Mouse (Mus musculus) T-helper 1 cell (primary cell): Measurements from ENCODE around the gene Gosr2.

Experiments
- in situ Hi-C: fragments of 300-600 bp; cut with MboI, MseI; formaldehyde crosslinking; loops from one replicate; pipeline ENCODE4 v1.15.1; 2025; ENCODE audit warnings: high pct_unique_total_duplicates

Gosr2 gene

DNA sequence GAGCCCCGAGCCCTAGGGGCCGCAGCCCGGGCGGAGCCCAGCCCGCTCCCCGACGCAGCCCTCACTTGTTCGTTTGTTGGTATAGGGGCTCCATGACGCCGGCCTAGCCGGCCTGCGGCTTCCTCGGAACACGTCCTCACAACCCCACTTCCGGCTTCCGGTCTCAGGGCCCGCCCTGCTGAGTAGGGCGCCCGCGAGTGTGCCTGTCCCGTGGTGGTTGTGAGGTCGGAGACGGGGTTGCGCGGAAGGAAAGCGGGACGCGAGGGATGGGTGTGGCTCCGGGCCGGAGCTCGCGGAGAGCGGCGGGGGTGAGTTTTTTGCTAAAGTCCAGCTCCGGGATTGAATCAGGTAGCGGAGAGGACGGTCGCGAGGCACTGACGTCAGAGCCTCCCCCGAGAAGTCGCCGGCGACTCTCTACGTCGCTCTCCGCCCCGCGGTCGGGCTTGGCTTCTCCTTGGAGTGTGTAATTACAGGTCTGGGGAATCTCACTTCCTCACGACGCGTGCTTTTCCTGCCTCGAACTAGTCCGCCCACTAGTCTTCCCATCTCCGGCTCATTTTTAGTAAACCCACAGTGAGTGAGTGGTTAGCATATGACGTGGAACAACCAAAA is at the start of gene Gosr2:
Gene Gosr2, minus strand, starts transcription at position 334 of the 612 bp plus-strand sequence.
- in situ Hi-C loops, result no loop called here

DNA sequence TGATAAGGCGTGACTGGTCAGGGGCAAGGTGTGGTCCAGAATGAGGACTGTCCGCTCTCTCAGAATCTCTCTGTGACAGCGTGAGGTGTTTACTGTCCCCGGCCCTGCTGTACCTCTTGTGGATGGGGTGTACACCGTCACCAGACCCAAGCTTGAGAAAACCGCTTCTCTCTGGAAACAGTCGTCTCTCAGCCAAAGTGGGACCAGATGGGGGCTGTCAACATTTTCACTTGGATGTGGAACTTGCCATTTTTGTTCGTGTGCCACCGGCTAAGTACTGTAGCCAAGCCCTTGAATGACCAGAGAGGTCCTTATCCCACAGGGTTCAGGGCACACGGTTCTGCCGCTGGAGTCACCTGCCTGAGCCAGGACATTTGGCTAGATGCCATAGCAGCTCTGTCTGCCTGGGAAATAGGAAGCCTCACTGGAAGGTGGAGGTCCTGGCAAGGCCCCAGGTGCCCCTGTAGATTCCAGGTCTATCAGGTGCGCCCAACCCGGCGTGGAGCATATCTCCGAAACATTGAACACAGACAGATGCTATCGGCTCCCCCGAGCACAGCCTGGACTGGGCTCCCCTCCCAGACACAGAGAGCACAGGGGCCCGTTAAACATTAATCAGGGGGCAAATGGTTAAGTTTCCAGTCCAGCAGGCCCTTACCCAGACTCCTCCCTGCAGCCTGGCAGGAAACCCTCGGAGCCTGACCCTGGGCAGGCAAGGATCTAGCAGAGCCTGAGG is 37.5 kb upstream of the Gosr2 start:
- in situ Hi-C loops, result loop anchor here (5.0 kb wide), 1 partner anchor 83 kb away; no protein-coding TSS in a partner anchor

- in situ Hi-C loops, result loop anchor here (5.0 kb wide), 1 partner anchor 82 kb away; no protein-coding TSS in a partner anchor
Measured at GRCm38 (mm10) chr11:103734411-103735045, 36.8 kb upstream of the Gosr2 start.

DNA sequence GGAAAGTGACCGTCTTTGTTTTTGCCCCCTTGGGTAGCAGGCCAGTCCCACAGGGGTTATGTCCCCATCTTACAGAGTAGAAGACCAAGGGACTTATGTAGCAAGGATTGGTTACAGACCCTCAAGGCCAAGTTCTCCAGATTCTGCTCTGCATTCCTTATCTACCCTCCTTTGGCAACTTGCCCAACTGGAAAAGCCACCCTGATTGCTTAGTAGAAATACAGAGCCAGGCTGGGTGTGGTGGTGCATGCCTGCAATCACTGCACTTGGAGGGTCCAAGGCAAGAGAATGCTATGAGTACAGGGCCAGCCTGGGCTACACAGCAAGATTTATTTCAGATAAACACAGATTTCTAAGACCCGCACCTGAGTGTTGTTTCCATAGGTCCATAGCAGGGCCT is 36.3 kb upstream of the Gosr2 start:
- in situ Hi-C loops, result no loop called here

- in situ Hi-C loops, result no loop called here
Measured at GRCm38 (mm10) chr11:103733069-103733468, 35.4 kb upstream of the Gosr2 start.

- in situ Hi-C loops, result no loop called here
Measured at GRCm38 (mm10) chr11:103732306-103732705, 34.6 kb upstream of the Gosr2 start.

DNA sequence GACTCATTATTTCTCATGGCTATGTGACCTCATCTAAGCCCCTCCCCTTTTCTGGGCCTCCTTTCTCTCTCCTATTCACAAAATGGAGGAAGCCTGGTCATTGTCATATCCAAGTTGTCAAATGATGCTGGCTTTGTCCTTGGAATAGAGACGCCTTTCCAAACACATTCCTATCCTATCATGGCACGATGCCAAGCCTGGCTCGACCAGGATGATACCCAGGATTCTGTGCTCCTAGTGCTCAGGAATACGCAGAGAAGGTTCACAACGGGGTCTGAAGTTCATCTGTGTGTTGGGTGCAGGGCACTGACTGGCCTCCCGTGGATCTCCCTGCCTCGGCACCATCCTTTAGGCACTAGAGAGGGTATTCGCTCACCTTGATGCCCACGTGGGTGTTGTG is 33.9 kb upstream of the Gosr2 start:
- in situ Hi-C loops, result no loop called here

- in situ Hi-C loops, result no loop called here
Measured at GRCm38 (mm10) chr11:103729282-103729985, 31.7 kb upstream of the Gosr2 start.

- in situ Hi-C loops, result no loop called here
Measured at GRCm38 (mm10) chr11:103724331-103724771, 26.7 kb upstream of the Gosr2 start.

GRCm38 (mm10) chr11:103722040-103722481 is 24.4 kb upstream of the Gosr2 start:
- in situ Hi-C loops, result no loop called here

DNA sequence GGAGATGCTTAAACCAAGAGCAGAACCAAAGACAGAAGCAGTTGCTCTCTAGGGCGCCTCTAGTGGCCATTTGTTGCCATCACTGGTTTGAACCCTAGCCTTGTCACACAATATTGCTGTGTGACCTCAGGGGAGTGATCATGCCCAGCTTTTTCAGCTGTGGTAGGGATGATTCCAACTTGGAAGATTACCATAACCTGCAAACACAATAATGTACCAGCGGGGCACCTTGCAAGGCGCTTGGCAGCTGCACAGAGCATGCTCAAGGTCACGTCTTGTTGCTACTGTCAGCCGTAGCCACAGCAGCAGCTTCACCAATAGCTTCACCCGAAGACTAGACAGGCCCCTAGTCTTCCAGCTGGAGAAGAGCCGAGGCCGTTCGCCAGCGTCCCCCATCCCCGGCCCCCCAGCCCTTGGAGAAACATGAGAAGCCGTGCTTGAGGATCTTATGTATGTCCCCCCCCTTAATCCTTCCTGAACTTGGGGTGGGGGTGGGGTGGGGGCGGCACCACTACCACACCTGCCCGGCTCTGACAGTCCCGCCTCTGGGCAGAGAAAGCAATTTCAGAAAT is 23.9 kb upstream of the Gosr2 start:
- in situ Hi-C loops, result no loop called here

DNA sequence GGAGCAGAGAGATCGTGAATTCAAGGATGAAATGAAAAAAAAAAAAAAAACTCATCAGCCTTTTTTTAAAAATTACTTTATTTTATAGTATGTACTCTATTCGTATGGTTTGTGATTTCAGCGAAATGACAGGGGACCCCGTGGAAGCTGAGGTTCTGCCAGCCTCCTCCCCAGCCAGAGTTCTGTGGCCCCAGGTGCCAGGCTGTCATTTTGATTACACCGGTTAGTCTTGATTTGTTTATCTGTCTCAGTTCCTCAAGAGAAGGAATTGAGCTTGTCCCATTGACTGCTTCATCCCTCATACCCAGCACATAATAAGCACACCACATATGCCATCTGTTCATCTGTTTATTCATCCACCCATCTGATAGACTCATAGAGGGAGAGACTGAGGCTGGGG is 21.7 kb upstream of the Gosr2 start:
- in situ Hi-C loops, result no loop called here

DNA sequence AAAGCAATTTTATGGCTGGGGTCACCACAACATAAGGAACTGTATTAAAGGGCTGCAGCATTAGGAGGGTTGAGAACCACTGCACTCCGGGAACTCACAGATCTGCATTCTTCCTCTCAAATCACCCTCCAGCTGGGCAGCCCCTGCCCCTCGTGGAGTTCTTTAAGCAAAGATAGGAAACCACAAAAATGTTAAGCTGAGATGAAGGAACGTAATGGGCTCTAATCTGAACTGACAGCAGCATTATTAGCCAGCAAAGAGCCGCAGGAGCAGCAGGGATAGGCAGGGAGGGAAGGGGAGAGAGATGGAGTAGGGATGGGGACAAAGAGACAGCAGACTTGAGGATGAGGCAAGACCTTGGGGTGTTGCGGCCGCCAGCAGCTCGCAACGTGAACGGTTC is 19.3 kb upstream of the Gosr2 start:
- in situ Hi-C loops, result no loop called here

DNA sequence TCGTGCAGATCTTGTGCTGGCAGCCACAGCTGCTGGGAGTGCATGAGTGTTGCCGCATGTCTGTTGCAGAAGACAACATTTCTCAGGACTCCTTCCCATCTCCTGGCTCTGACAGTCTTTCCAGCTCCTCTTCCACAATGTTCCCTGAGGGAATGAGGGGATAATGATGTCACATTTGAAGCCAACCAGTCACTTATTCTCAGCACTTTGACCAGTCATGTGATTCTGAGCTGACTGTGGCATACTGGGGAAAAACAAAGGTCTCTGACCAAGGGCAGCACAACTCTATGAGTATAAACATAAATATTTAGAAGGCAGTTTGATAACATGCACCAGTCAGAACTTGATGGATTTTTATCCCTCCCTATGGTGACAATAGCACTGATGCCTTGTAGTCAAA is 16.4 kb upstream of the Gosr2 start:
- in situ Hi-C loops, result no loop called here

- in situ Hi-C loops, result no loop called here
Measured at GRCm38 (mm10) chr11:103711851-103712587, 14.3 kb upstream of the Gosr2 start.

DNA sequence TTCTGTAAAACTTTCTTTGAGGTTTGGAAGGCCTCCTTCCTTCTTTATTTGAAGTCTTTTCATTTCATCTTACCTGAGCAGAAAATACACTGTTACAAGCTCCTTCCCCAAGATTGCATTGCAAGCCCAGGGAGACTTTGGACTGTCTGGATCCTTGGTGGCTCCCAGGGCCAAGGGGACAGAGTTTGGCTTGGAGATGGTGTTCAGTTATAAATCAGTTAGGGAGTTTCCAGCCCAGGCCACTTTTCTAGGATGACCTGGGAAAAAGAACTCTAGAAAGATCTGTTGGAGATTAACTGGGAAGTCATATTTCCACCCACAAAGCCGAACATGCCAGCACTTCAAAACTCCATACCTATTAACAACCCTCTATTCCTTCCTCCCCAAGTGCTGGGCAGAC is 12.3 kb upstream of the Gosr2 start:
- in situ Hi-C loops, result no loop called here

GRCm38 (mm10) chr11:103707005-103707404 is 9.3 kb upstream of the Gosr2 start:
- in situ Hi-C loops, result no loop called here

DNA sequence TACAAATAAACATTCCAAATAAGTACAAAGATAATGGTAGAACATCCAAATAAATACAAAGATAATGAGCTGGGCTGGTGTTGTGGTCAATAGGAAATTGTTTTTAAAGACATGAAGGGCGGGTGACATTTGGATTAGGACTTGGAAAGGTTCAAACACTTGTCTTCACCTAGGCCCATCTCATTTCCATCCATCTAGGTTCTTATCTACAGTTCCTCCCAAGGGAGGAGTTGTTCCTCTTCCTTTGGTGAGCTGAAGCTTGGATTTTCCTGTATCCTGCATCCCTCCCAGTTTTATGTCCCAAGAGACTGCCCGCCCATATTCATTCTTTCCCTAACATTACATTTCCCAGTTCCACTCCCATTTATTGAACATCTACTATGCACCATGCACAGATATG is 528 bp upstream of the Gosr2 start:
- in situ Hi-C loops, result no loop called here

- in situ Hi-C loops, result no loop called here
Measured at GRCm38 (mm10) chr11:103696851-103697564, 690 bp downstream of the Gosr2 start.

DNA sequence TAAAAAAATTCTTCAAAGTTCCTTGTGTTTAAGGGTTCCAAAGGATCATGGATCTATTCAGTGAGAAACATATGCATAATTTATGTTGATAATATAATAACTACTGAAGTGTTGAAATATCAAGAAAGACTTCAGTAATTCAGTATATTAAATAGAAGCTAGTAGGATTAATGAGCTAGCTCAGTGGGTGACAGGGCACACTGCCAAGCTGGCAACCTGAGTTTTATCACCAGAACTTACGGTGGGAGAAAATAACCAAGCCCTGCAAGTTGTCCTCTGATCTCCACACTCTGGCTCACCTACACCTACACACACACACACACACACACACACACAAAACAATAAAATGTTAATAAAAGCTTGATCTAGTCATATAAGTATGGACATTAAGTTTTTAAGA is 4.5 kb downstream of the Gosr2 start:
- in situ Hi-C loops, result no loop called here
